Mouse (Mus musculus) heart, postnatal 0 days (tissue): ENCODE data around the gene Ano1. TPM values are rescaled to one million over a fixed set of nuclear protein-coding genes. Genes with fewer than 3 reads are reported as not detected.

Experiments used
- ATAC-seq: fragments of 200-750 bp; cut with Nextera tagmentation; 2 replicates; pipeline ENCODE4 v1.8.0; 2017; ENCODE audit warnings: low read depth, moderate number of reproducible peaks, moderate library complexity; ENCODE audit not compliant: insufficient read depth
- DNase-seq: peaks from one replicate; pipeline ENCODE4 v3.0.0-alpha.2; 2016; ENCODE audit warnings: low spot score
- H3K27ac ChIP-seq: fragments of 300-500 bp; sonication (generic); 2 replicates; pipeline ENCODE4 v1.5.1; 2014; ENCODE audit warnings: low read depth, mild to moderate bottlenecking
- H3K27me3 ChIP-seq: fragments of 300-500 bp; sonication (generic); 2 replicates; pipeline ENCODE4 v1.6.1; 2014; ENCODE audit warnings: low read length, mixed read lengths; ENCODE audit not compliant: control insufficient read depth, insufficient read depth
- H3K36me3 ChIP-seq: fragments of 300-500 bp; sonication (generic); replicated peaks from 2 replicates; pipeline ENCODE4 v1.6.1; 2014; ENCODE audit warnings: low read length, mixed read lengths; ENCODE audit not compliant: control insufficient read depth, insufficient read depth
- H3K4me1 ChIP-seq: fragments of 300-500 bp; sonication (generic); 2 replicates; pipeline ENCODE4 v1.6.1; 2014; ENCODE audit warnings: antibody characterized with exemption; ENCODE audit not compliant: control insufficient read depth, insufficient read depth
- H3K4me2 ChIP-seq: fragments of 300-500 bp; sonication (generic); 2 replicates; pipeline ENCODE4 v1.6.1; 2014; ENCODE audit warnings: low read depth, mild to moderate bottlenecking, low read length, moderate library complexity
- H3K4me3 ChIP-seq: fragments of 300-500 bp; sonication (generic); 2 replicates; pipeline ENCODE4 v1.5.1; 2014; ENCODE audit warnings: low read depth, low read length
- H3K9ac ChIP-seq: fragments of 300-500 bp; sonication (generic); replicated peaks from 2 replicates; pipeline ENCODE4 v1.6.1; 2014; ENCODE audit warnings: low read depth, low read length, mixed read lengths
- H3K9me3 ChIP-seq: fragments of 300-500 bp; sonication (generic); replicated peaks from 2 replicates; pipeline ENCODE4 v1.6.1; 2016; ENCODE audit warnings: low read length; ENCODE audit not compliant: control insufficient read depth
- CTCF ChIP-seq: IDR thresholded peaks from 2 replicates; pipeline ENCODE4 v1.5.1; 2016; ENCODE audit warnings: antibody characterized with exemption, control low read depth, low read depth
- EP300 ChIP-seq: IDR thresholded peaks from 2 replicates; pipeline ENCODE4 v1.6.1; 2016; ENCODE audit warnings: antibody characterized with exemption, low read depth
- WGBS: fragments of 180-500 bp; shearing (Covaris S2); extraction: QIAGEN DNeasy Blood & Tissue Kit; methylation state at CpG from one replicate; pipeline ENCODE4 v1.1.7; 2014; 5-methylcytosine and 5-hydroxymethylcytosine counted together
- polyA plus RNA-seq: library from polyadenylated mRNA; unstranded; fragments of >200 nt; fragmentation: Nextera tagmentation; extraction: Ambion mirVana; gene quantifications from 2 replicates; pipeline ENCODE4 v1.2.1, GENCODE M21; 2015
- total RNA-seq: library from RNA; depleted of rRNA; stranded (reverse); fragments of >200 nt; gene quantifications from 2 replicates; pipeline ENCODE4 v1.2.3, GENCODE M21; 2014; ENCODE audit warnings: low replicate concordance

Ano1 gene
- total and polyA plus RNA-seq, 2 experiments from 2014 or later = 4.4 to 11.1 TPM

DNA sequence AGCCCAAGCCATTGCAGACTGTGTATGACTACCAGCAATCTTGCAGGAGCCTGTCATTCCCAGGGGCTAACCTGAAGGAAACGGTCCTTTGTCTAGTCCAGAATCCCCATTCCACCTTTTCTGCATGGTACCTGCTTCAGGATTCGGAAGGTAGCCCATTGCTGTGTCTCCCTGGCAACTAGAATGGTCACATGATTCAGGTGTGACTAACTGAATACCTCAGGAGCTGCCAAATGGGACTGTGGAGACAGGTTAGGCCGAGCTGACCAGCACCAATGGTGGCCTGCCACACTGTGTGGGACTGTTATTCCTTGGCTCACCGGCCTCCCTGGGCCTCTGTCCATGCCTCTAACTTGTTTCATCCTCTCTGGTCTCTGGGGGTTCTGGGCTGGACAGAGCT, 5.3 kb downstream of the Ano1 start:
- 83% methylated on average over 4 of the region's 4 CpGs for WGBS
- Histone ChIP-seq H3K4me1 (no peaks in the 10 kb centered on the region), H3K36me3 (no peaks in the 10 kb centered on the region), H3K9ac (no peak overlapping the region), H3K27me3 (0 out of 2 replicates have a peak, but pooled peaks cover 6% of the 10 kb centered on the region), H3K4me2 (no peak overlapping the region), H3K27ac (no peak overlapping the region), H3K4me3 (no peak overlapping the region), H3K9me3 (no peaks in the 10 kb centered on the region)
- TF ChIP-seq CTCF (no peak), EP300 (no peak)
- ATAC-seq (no peak), DNase-seq (no peak)

DNA sequence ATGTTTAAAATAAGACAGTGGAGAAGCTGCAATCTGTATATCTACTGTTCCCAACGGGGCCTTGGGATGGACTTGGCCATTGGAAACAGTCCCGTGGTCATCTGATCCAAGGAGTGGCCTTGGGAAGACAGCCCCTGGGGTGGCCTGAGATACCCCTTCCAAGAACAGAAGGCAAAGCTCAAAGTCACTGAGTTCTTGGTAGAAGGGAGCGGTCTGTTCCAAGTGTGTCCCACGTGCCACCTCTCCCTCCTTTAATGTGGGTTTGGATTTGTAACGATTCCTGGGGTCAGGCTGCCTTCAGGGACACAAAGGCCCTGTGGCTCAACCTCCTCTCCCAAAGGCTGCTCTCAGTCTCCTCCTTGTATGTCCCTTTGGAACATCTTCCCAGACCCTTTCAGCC, 7.9 kb downstream of the Ano1 start:
- Histone ChIP-seq H3K27me3 (no peaks in the 10 kb centered on the region), H3K4me1 (no peaks in the 10 kb centered on the region), H3K4me2 (no peak overlapping the region), H3K9ac (no peak overlapping the region), H3K27ac (no peak overlapping the region), H3K9me3 (no peaks in the 10 kb centered on the region), H3K4me3 (no peak overlapping the region), H3K36me3 (no peaks in the 10 kb centered on the region)
- DNase-seq (no peak), ATAC-seq (no peak)
- TF ChIP-seq CTCF = no peak
- no peak for TF ChIP-seq EP300
- WGBS = 81% methylated on average over 5 of the region's 5 CpGs

DNA sequence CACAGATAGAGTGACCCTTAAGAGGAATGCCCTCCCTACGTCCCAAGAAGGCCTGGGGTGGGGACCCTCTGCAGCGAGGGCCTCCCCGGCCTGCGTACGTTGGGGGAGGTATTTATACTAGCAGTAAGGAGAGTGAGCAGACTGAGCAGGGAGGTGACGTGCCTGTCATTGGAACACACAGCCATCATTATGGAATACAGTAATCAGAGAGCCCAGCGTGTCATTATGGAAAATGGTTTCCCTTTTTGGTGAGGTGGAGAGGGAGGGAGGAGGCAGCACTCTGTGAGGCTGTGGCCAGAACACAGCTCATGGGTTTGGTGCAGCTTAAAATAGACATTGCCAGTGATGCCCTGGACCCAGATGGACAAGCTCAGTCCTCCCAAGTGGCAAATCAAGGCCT, 11.1 kb downstream of the Ano1 start:
- TF ChIP-seq CTCF (no peak), EP300 (no peak)
- Histone ChIP-seq H3K36me3 (no peaks in the 10 kb centered on the region), H3K4me3 (no peak overlapping the region), H3K9ac (no peak overlapping the region), H3K9me3 (no peaks in the 10 kb centered on the region), H3K4me2 (no peak overlapping the region), H3K27me3 (peaks cover 25% of the 10 kb centered on the region), H3K4me1 (peaks cover 4% of the 10 kb centered on the region; the same call in 1 of the 2 replicates), H3K27ac (no peak overlapping the region)
- ATAC-seq = no peak
- 46% methylated on average over 7 of the region's 7 CpGs for WGBS
- DNase-seq = no peak

DNA sequence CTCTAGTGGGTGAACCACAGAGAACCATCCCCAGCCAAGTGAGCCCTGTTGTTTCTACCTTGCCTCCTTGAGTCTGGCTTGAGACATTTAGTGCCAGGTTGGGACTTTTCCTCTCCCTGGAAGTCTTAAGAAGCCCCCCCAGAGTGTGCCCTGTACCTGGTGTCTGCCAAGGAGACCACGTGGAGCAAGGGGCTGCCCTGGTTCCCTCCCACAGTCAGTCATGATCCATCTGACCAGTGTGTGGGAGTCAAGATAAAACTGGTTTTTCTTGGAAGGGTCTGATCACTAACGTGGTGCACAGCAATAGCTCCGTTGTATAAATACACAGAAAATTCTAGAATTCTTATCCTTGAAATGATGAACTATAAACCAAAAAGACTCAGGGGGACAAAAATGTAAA, 12.0 kb downstream of the Ano1 start:
- TF ChIP-seq EP300 (no peak), CTCF (no peak)
- no peak overlapping the region for H3K4me2 ChIP-seq
- no peaks in the 10 kb centered on the region for H3K9me3 ChIP-seq
- H3K27me3 ChIP-seq = peaks cover 25% of the 10 kb centered on the region
- H3K4me3 ChIP-seq = no peak overlapping the region
- no peak overlapping the region for H3K9ac ChIP-seq
- no peak overlapping the region for H3K27ac ChIP-seq
- no peaks in the 10 kb centered on the region for H3K36me3 ChIP-seq
- H3K4me1 ChIP-seq = peaks cover 4% of the 10 kb centered on the region; the same call in 1 of the 2 replicates
- DNase-seq (no peak), ATAC-seq (no peak)
- 25% methylated on average over 3 of the region's 3 CpGs for WGBS

DNA sequence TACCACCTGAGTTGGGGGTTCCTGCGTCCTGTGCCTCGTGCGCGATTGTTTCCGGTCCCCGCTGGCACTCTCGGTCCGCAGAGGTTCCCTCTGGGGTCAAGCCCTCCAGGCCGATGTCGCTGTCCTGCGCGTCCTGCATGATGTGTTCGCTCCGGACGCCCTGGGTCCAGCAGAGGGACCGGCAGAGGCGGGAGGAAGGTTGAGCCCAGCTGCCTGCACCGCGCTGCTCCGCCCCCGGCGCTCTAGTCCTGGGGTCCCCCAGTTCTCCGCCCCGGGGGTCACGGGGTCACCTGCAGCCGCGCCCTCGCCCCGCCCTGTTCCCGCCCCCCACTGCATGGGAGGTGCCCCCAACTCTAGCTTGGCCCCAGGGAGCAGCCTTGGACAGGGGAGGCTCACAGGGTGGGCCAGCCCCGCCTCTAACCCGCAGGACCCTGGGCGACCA, 13.4 kb downstream of the Ano1 start:
- WGBS = 2% methylated on average over 30 of the region's 33 CpGs
- Histone ChIP-seq H3K9me3 (no peaks in the 10 kb centered on the region), H3K27ac (no peak overlapping the region), H3K4me3 (peak overlapping the region; percentile 35), H3K4me2 (peak overlapping the region; percentile 54), H3K27me3 (peaks cover 25% of the 10 kb centered on the region), H3K9ac (no peak overlapping the region), H3K36me3 (no peaks in the 10 kb centered on the region), H3K4me1 (peaks cover 4% of the 10 kb centered on the region; the same call in 1 of the 2 replicates)
- DNase-seq = no peak
- TF ChIP-seq CTCF = no peak
- TF ChIP-seq EP300 = no peak
- no peak for ATAC-seq

DNA sequence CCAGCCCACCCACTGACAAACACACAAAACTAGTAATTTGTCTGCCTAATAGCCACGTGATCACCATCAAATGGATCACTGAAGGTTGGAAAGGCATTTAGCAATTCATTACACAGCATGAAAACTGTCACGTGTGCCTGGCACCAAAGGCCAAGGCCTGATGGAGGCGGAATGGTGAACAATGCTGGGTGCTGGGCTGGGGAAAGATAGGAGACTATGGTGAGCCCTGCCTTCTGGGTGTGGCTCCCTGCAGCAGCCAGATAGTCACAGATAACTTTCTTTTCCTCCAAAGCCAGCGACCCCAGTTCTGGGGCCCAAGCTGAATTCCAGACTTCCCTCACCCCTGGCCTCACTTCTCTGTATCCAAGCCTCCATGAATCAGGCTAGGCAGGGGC, 19.9 kb downstream of the Ano1 start:
- H3K36me3 ChIP-seq = no peaks in the 10 kb centered on the region
- no peaks in the 10 kb centered on the region for H3K4me1 ChIP-seq
- H3K9me3 ChIP-seq = no peaks in the 10 kb centered on the region
- no peak overlapping the region for H3K27ac ChIP-seq
- no peak for DNase-seq
- WGBS = 60% methylated on average over 4 of the region's 4 CpGs
- H3K4me2 ChIP-seq = no peak overlapping the region
- no peak for ATAC-seq
- H3K4me3 ChIP-seq = no peak overlapping the region
- TF ChIP-seq EP300 (no peak), CTCF (no peak)
- peaks cover 7% of the 10 kb centered on the region for H3K27me3 ChIP-seq
- H3K9ac ChIP-seq = no peak overlapping the region
